Mouse (Mus musculus): Measurements from ENCODE around the gene Lrrc56. TPM values are rescaled to one million over a fixed set of nuclear protein-coding genes. Genes with fewer than 3 reads are reported as not detected.

Gene Lrrc56
- total and polyA plus RNA-seq, 3 experiments, result 1.3 to 4.0 (median 2.3) TPM

- Histone ChIP-seq H3K36me3 (replicated peaks) (peaks cover 24% of the 10 kb centered on the region), H3K4me1 (ENCODE audit: insufficient read depth, low read depth, low read length) (peaks cover 61% of the 10 kb centered on the region), H3K4me3 (ENCODE audit: low read depth, low read length) (no peak overlapping the region), H3K27me3 (ENCODE audit: insufficient read depth, low read length) (peaks cover 4% of the 10 kb centered on the region; the same call in 1 of the 2 replicates), H3K9me3 (replicated peaks) (no peaks in the 10 kb centered on the region)
- DNase-seq (ENCODE audit: low spot score), result no peak
- no peak for ATAC-seq (ENCODE audit: extremely low read depth, insufficient number of reproducible peaks, low FRiP score, poor library complexity, severe bottlenecking)
- TF ChIP-seq GATA1 (IDR thresholded peaks at IDR 0.05; ENCODE audit: borderline replicate concordance, low read length) (no peak), CTCF (IDR thresholded peaks at IDR 0.05; ENCODE audit: low read depth, low read length) (no peak), POLR2AphosphoS5 (IDR thresholded peaks at IDR 0.05; ENCODE audit: insufficient replicate concordance, low read depth, low read length) (no peak), TAL1 (conservative IDR thresholded peaks at IDR 0.05; ENCODE audit: low read depth, low read length) (no peak), GATA2 (IDR thresholded peaks at IDR 0.05; ENCODE audit: borderline replicate concordance, low read depth, low read length) (no peak)
These were observed 24.1 kb upstream of the Lrrc56 start for GRCm38 (mm10) chr7:141169866-141170265.

GRCm38 (mm10) chr7:141172116-141173006, 21.6 kb upstream of the Lrrc56 start, which contains the start of gene Rnh1:
TSS of gene Rnh1 (minus strand) at chr7:141172857.
- TF ChIP-seq POLR2AphosphoS5 (IDR thresholded peaks at IDR 0.05; ENCODE audit: insufficient replicate concordance, low read depth, low read length) (no peak), TAL1 (conservative IDR thresholded peaks at IDR 0.05; ENCODE audit: low read depth, low read length) (no peak), CTCF (IDR thresholded peaks at IDR 0.05; ENCODE audit: low read depth, low read length) (no peak), GATA2 (IDR thresholded peaks at IDR 0.05; ENCODE audit: borderline replicate concordance, low read depth, low read length) (no peak), GATA1 (IDR thresholded peaks at IDR 0.05; ENCODE audit: borderline replicate concordance, low read length) (no peak)
- Histone ChIP-seq H3K4me3 (ENCODE audit: low read depth, low read length) (peak within 1 kb of the TSS; percentile 71), H3K36me3 (replicated peaks) (peaks cover 1% of the 10 kb centered on the region), H3K4me1 (ENCODE audit: insufficient read depth, low read depth, low read length) (peaks cover 45% of the 10 kb centered on the region), H3K27me3 (ENCODE audit: insufficient read depth, low read length) (peaks cover 4% of the 10 kb centered on the region; the same call in 1 of the 2 replicates), H3K9me3 (replicated peaks) (no peaks in the 10 kb centered on the region)
- ATAC-seq (ENCODE audit: extremely low read depth, insufficient number of reproducible peaks, low FRiP score, poor library complexity, severe bottlenecking) (peak; percentile 61), DNase-seq (ENCODE audit: low spot score) (peak; percentile 71)

- Histone ChIP-seq H3K4me1 (ENCODE audit: insufficient read depth, low read depth, low read length) (peaks cover 35% of the 10 kb centered on the region), H3K4me3 (ENCODE audit: low read depth, low read length) (peak overlapping the region; percentile 71; the same call in 1 of the 2 replicates), H3K27me3 (ENCODE audit: insufficient read depth, low read length) (peaks cover 11% of the 10 kb centered on the region; the same call in 1 of the 2 replicates), H3K36me3 (replicated peaks) (no peaks in the 10 kb centered on the region), H3K9me3 (replicated peaks) (no peaks in the 10 kb centered on the region)
- no peak for DNase-seq (ENCODE audit: low spot score)
- TF ChIP-seq POLR2AphosphoS5 (IDR thresholded peaks at IDR 0.05; ENCODE audit: insufficient replicate concordance, low read depth, low read length), result no peak
- TF ChIP-seq GATA2 (IDR thresholded peaks at IDR 0.05; ENCODE audit: borderline replicate concordance, low read depth, low read length), result no peak
- no peak for TF ChIP-seq GATA1 (IDR thresholded peaks at IDR 0.05; ENCODE audit: borderline replicate concordance, low read length)
- TF ChIP-seq TAL1 (conservative IDR thresholded peaks at IDR 0.05; ENCODE audit: low read depth, low read length), result no peak
- no peak for TF ChIP-seq CTCF (IDR thresholded peaks at IDR 0.05; ENCODE audit: low read depth, low read length)
- ATAC-seq (ENCODE audit: extremely low read depth, insufficient number of reproducible peaks, low FRiP score, poor library complexity, severe bottlenecking), result no peak
These were observed 20.6 kb upstream of the Lrrc56 start for GRCm38 (mm10) chr7:141173323-141173850.

GRCm38 (mm10) chr7:141175068-141175467, 18.9 kb upstream of the Lrrc56 start:
- no peaks in the 10 kb centered on the region for H3K9me3 ChIP-seq (replicated peaks)
- H3K36me3 ChIP-seq (replicated peaks), result no peaks in the 10 kb centered on the region
- peaks cover 17% of the 10 kb centered on the region for H3K27me3 ChIP-seq (ENCODE audit: insufficient read depth, low read length)
- DNase-seq (ENCODE audit: low spot score), result no peak
- peaks cover 19% of the 10 kb centered on the region for H3K4me1 ChIP-seq (ENCODE audit: insufficient read depth, low read depth, low read length)
- TF ChIP-seq GATA2 (IDR thresholded peaks at IDR 0.05; ENCODE audit: borderline replicate concordance, low read depth, low read length) (no peak), GATA1 (IDR thresholded peaks at IDR 0.05; ENCODE audit: borderline replicate concordance, low read length) (no peak), CTCF (IDR thresholded peaks at IDR 0.05; ENCODE audit: low read depth, low read length) (no peak), POLR2AphosphoS5 (IDR thresholded peaks at IDR 0.05; ENCODE audit: insufficient replicate concordance, low read depth, low read length) (no peak), TAL1 (conservative IDR thresholded peaks at IDR 0.05; ENCODE audit: low read depth, low read length) (no peak)
- no peak for ATAC-seq (ENCODE audit: extremely low read depth, insufficient number of reproducible peaks, low FRiP score, poor library complexity, severe bottlenecking)
- no peak overlapping the region for H3K4me3 ChIP-seq (ENCODE audit: low read depth, low read length)

- peak; percentile 65 for DNase-seq (ENCODE audit: low spot score)
- Histone ChIP-seq H3K27me3 (ENCODE audit: insufficient read depth, low read length) (peaks cover 17% of the 10 kb centered on the region), H3K36me3 (replicated peaks) (no peaks in the 10 kb centered on the region), H3K4me3 (ENCODE audit: low read depth, low read length) (no peak overlapping the region), H3K9me3 (replicated peaks) (no peaks in the 10 kb centered on the region), H3K4me1 (ENCODE audit: insufficient read depth, low read depth, low read length) (peaks cover 9% of the 10 kb centered on the region)
- TF ChIP-seq POLR2AphosphoS5 (IDR thresholded peaks at IDR 0.05; ENCODE audit: insufficient replicate concordance, low read depth, low read length), result no peak
- TF ChIP-seq CTCF (IDR thresholded peaks at IDR 0.05; ENCODE audit: low read depth, low read length), result peak; percentile 68; the same call in 1 of the 2 replicates
- no peak for ATAC-seq (ENCODE audit: extremely low read depth, insufficient number of reproducible peaks, low FRiP score, poor library complexity, severe bottlenecking)
These were observed 17.8 kb upstream of the Lrrc56 start for GRCm38 (mm10) chr7:141176173-141176572.

GRCm38 (mm10) chr7:141188194-141188593, 5.8 kb upstream of the Lrrc56 start:
- H3K36me3 ChIP-seq (replicated peaks), result peaks cover 47% of the 10 kb centered on the region

More at GRCm38 (mm10) chr7:141188194-141188593, 5.8 kb upstream of the Lrrc56 start:
- DNase-seq (ENCODE audit: low spot score), result no peak
- no peaks in the 10 kb centered on the region for H3K9me3 ChIP-seq (replicated peaks)
- no peak for ATAC-seq (ENCODE audit: extremely low read depth, insufficient number of reproducible peaks, low FRiP score, poor library complexity, severe bottlenecking)
- peaks cover 36% of the 10 kb centered on the region for H3K4me1 ChIP-seq (ENCODE audit: insufficient read depth, low read depth, low read length)
- H3K27me3 ChIP-seq (ENCODE audit: insufficient read depth, low read length), result peaks cover 6% of the 10 kb centered on the region; the same call in 1 of the 2 replicates
- no peak overlapping the region for H3K4me3 ChIP-seq (ENCODE audit: low read depth, low read length)
- TF ChIP-seq GATA1 (IDR thresholded peaks at IDR 0.05; ENCODE audit: borderline replicate concordance, low read length), result no peak
- no peak for TF ChIP-seq TAL1 (conservative IDR thresholded peaks at IDR 0.05; ENCODE audit: low read depth, low read length)
- no peak for TF ChIP-seq POLR2AphosphoS5 (IDR thresholded peaks at IDR 0.05; ENCODE audit: insufficient replicate concordance, low read depth, low read length)
- no peak for TF ChIP-seq GATA2 (IDR thresholded peaks at IDR 0.05; ENCODE audit: borderline replicate concordance, low read depth, low read length)
- TF ChIP-seq CTCF (IDR thresholded peaks at IDR 0.05; ENCODE audit: low read depth, low read length), result no peak
